Mouse (Mus musculus) olfactory bulb, adult 2 months (tissue): ENCODE results near the gene Polr3b.

Experiments
- CTCF ChIP-seq: fragments of 200-500 bp; IDR thresholded peaks from 2 replicates; pipeline ENCODE4 v1.5.1; 2012; ENCODE audit warnings: low read depth, mild to moderate bottlenecking, low read length, moderate library complexity; ENCODE audit not compliant: insufficient read depth
- POLR2A ChIP-seq: fragments of 200-500 bp; IDR thresholded peaks from 2 replicates; pipeline ENCODE4 v1.6.1; 2012; ENCODE audit warnings: mild to moderate bottlenecking, low read depth, low read length, moderate library complexity; ENCODE audit not compliant: insufficient read depth

DNA sequence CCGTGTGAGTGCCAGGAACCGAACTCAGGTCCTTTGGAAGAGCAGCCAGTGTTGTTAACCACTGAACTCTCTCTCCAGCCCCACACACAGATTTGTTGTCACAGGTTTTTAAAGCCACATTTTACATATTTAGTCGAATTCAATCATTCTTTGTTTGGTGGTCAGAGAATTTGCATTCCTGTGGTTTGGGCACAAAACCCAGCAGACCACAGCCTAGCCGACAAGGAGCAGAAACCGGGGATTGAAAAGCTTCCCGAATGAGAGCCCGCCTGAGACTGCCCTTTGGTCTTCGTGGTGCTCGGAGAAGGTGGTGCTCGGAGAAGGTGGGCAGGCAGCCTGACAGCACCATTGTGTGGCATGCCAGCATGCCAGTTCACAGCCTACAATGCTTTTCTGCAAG, 91.0 kb downstream of the Polr3b start:
- no peak for TF ChIP-seq POLR2A
- TF ChIP-seq CTCF = no peak
